Mouse (Mus musculus) embryonic facial prominence, embryonic 12.5 days (tissue): ENCODE results near the gene Tmem101. TPM values are rescaled to one million over a fixed set of nuclear protein-coding genes. Genes with fewer than 3 reads are reported as not detected.

ENCODE experiments used
- ATAC-seq: fragments of 200-750 bp; cut with Nextera tagmentation; 2 replicates; pipeline ENCODE4 v1.8.0; 2017; ENCODE audit not compliant: insufficient number of reproducible peaks, insufficient read depth, low FRiP score, low TSS enrichment
- H3K27ac ChIP-seq: fragments of 300-500 bp; sonication (generic); 2 replicates; pipeline ENCODE4 v1.5.1; 2016; ENCODE audit warnings: mild to moderate bottlenecking
- H3K27me3 ChIP-seq: fragments of 300-500 bp; sonication (generic); 2 replicates; pipeline ENCODE4 v1.6.1; 2016; ENCODE audit warnings: mild to moderate bottlenecking, moderate library complexity
- H3K36me3 ChIP-seq: fragments of 300-500 bp; sonication (generic); 2 replicates; pipeline ENCODE4 v1.6.1; 2016; ENCODE audit warnings: mild to moderate bottlenecking
- H3K4me1 ChIP-seq: fragments of 300-500 bp; sonication (generic); 2 replicates; pipeline ENCODE4 v1.6.1; 2016
- H3K4me2 ChIP-seq: fragments of 300-500 bp; sonication (generic); replicated peaks from 2 replicates; pipeline ENCODE4 v1.6.1; 2016; ENCODE audit warnings: mild to moderate bottlenecking, moderate library complexity
- H3K4me3 ChIP-seq: fragments of 300-500 bp; sonication (generic); 2 replicates; pipeline ENCODE4 v1.5.1; 2016; ENCODE audit warnings: mild to moderate bottlenecking
- H3K9ac ChIP-seq: fragments of 300-500 bp; sonication (generic); 2 replicates; pipeline ENCODE4 v1.6.1; 2016; ENCODE audit warnings: mild to moderate bottlenecking, moderate library complexity
- H3K9me3 ChIP-seq: fragments of 300-500 bp; sonication (generic); 2 replicates; pipeline ENCODE4 v1.6.1; 2016; ENCODE audit warnings: mild to moderate bottlenecking, moderate library complexity
- WGBS: fragments of 180-500 bp; shearing (Covaris S2); methylation state at CpG from one replicate; pipeline ENCODE4 v1.1.7; 2016; 5-methylcytosine and 5-hydroxymethylcytosine counted together
- polyA plus RNA-seq: library from polyadenylated mRNA; unstranded; fragments of >200 nt; fragmentation: Nextera tagmentation; extraction: Ambion mirVana; gene quantifications from 2 replicates; pipeline ENCODE4 v1.2.1, GENCODE M21; 2016

The Tmem101 gene
- polyA plus RNA-seq, 1 experiment from 2014 or later = 44.3 TPM

DNA sequence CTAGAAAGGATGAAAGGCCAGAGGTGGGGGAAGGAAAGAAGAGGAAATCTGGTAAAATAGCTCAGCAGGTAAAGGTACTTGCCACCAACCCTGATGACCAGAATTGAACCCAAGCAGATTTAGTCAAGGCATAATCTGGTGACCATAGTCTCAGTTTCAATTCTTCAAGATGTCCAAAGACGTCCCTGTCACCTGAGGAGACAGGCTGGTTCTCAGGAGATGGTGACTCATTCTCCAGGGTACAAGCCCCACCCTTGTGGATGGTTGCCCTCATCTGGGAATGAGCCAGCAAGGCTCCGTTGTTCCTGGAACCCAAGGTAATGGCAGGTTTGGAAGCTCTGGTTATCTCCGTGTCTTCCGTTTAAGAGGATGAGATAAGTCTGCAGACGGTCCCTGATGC is 44.6 kb downstream of the Tmem101 start:
- no peak overlapping the region for H3K9ac ChIP-seq
- H3K27ac ChIP-seq = no peak overlapping the region
- H3K36me3 ChIP-seq = no peaks in the 10 kb centered on the region
- H3K4me2 ChIP-seq = no peak overlapping the region
- no peak overlapping the region for H3K4me3 ChIP-seq
- WGBS = 79% methylated on average over 5 of the region's 5 CpGs
- H3K27me3 ChIP-seq = peaks cover 32% of the 10 kb centered on the region
- ATAC-seq = no peak
- peaks cover 11% of the 10 kb centered on the region for H3K4me1 ChIP-seq
- no peaks in the 10 kb centered on the region for H3K9me3 ChIP-seq

DNA sequence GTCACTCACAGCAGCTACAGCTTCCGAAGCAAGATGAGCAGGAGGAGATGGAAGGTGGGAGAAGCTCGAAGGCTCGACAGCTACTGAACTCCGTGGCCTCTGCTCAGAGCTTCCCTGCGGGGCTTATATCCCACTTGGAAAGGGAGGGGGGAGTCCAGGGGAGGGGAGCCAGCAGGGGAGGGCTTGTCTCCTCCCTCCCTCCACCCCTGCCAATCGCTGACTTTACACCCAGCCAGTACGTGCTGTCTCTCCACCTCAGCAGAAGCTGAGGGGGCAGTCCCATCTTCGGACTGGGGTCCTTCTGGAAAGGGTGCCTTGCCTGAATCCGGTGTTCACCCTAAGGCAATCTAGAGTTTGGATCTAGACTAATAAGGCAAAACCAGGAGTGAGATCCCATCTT is 48.5 kb downstream of the Tmem101 start, which contains the start of gene Pyy:
Pyy (minus strand) TSS at position 101 of the 400 bp plus-strand sequence.
- H3K4me2 ChIP-seq = peak within 1 kb of the TSS; percentile 29
- ATAC-seq = no peak
- no peaks in the 10 kb centered on the region for H3K36me3 ChIP-seq
- no peaks in the 10 kb centered on the region for H3K9me3 ChIP-seq
- WGBS = 9% methylated on average over 9 of the region's 9 CpGs
- peaks cover 11% of the 10 kb centered on the region for H3K4me1 ChIP-seq
- no peak within 1 kb of the TSS for H3K27ac ChIP-seq
- H3K9ac ChIP-seq = no peak within 1 kb of the TSS
- H3K4me3 ChIP-seq = peak within 1 kb of the TSS; percentile 17; the same call in 1 of the 2 replicates
- H3K27me3 ChIP-seq = peaks cover 66% of the 10 kb centered on the region

DNA sequence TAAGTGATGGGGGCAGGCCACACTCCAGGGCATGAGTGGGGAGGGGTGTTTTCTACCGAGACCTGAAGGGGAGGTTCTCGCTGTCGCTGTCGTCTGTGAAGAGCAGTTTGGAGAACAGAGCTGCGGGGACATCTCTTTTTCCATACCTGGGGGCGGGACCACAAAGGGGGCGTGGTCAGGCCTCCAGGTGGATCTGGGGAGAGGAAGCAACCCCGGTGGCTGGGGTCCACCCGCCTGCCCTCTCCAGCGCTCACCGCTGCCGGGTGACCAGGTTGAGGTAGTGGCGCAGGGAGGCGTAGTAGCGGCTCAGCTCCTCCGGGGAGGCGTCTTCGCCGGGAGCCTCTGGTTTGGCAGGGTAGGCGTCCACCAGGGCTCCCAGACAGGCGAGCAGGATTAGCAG is 49.3 kb downstream of the Tmem101 start:
- peaks cover 16% of the 10 kb centered on the region for H3K4me1 ChIP-seq
- no peak overlapping the region for H3K9ac ChIP-seq
- ATAC-seq = no peak
- H3K27me3 ChIP-seq = peaks cover 69% of the 10 kb centered on the region
- peak overlapping the region; percentile 29 for H3K4me2 ChIP-seq
- WGBS = 2% methylated on average over 21 of the region's 21 CpGs
- peak overlapping the region; percentile 17; the same call in 1 of the 2 replicates for H3K4me3 ChIP-seq
- H3K9me3 ChIP-seq = no peaks in the 10 kb centered on the region
- H3K27ac ChIP-seq = no peak overlapping the region
- H3K36me3 ChIP-seq = no peaks in the 10 kb centered on the region

Other genes starting within 250 kb of the Tmem101 start
- gene Sost, start 189.4 kb downstream of the Tmem101 start, polyA plus RNA-seq = 0.10 and 0.14 TPM in 2 replicates
- gene Cfap97d1, start 172.1 kb downstream of the Tmem101 start, polyA plus RNA-seq = not detected in 2 replicates
- gene Dusp3, start 169.4 kb downstream of the Tmem101 start, polyA plus RNA-seq = 12.3 and 12.5 TPM in 2 replicates
- 11.1 and 11.4 TPM in 2 replicates for gene Mpp3, start 127.9 kb downstream of the Tmem101 start, polyA plus RNA-seq
- gene Cd300lg, start 114.9 kb downstream of the Tmem101 start, polyA plus RNA-seq = 0.43 and 0.55 TPM in 2 replicates
- 12.7 and 12.8 TPM in 2 replicates for gene Mpp2, start 67.9 kb downstream of the Tmem101 start, polyA plus RNA-seq
- not detected in 2 replicates for gene Ppy, start 55.1 kb downstream of the Tmem101 start, polyA plus RNA-seq
- gene Pyy, start 48.6 kb downstream of the Tmem101 start, polyA plus RNA-seq = 0.71 TPM in 1 of 2 replicates, not detected in the other
- 0.06 TPM in 1 of 2 replicates, not detected in the other for gene Nags, start 10.9 kb downstream of the Tmem101 start, polyA plus RNA-seq
- 104 and 108 TPM in 2 replicates for gene Lsm12, start 28.9 kb upstream of the Tmem101 start, polyA plus RNA-seq
- gene G6pc3, start 33.2 kb upstream of the Tmem101 start, polyA plus RNA-seq = 30.3 and 31.3 TPM in 2 replicates
- gene Hdac5, start 73.8 kb upstream of the Tmem101 start, polyA plus RNA-seq = 70.0 and 80.0 TPM in 2 replicates
- 20.6 and 21.7 TPM in 2 replicates for gene BC030867, start 92.5 kb upstream of the Tmem101 start, polyA plus RNA-seq
- 0.10 and 0.18 TPM in 2 replicates for gene Asb16, start 112.3 kb upstream of the Tmem101 start, polyA plus RNA-seq
- 48.9 and 53.6 TPM in 2 replicates for gene Tmub2, start 128.5 kb upstream of the Tmem101 start, polyA plus RNA-seq
- gene Atxn7l3, start 140.2 kb upstream of the Tmem101 start, polyA plus RNA-seq = 25.0 and 26.1 TPM in 2 replicates
- gene Ubtf, start 163.3 kb upstream of the Tmem101 start, polyA plus RNA-seq = 103 and 114 TPM in 2 replicates
- gene Slc4a1, start 209.8 kb upstream of the Tmem101 start, polyA plus RNA-seq = 24.5 and 26.4 TPM in 2 replicates
- gene Rundc3a, start 237.0 kb upstream of the Tmem101 start, polyA plus RNA-seq = 15.9 and 20.4 TPM in 2 replicates